Mouse (Mus musculus) forebrain, embryonic 10.5 days (tissue): ENCODE data around the gene Trio. TPM values are rescaled to one million over a fixed set of nuclear protein-coding genes. Genes with fewer than 3 reads are reported as not detected.

Experiments
- DNase-seq: peaks from one replicate; pipeline ENCODE4 v3.0.0-alpha.2; 2017; ENCODE audit warnings: low spot score; ENCODE audit errors: extremely low spot score
- H3K27ac ChIP-seq: fragments of 300-500 bp; sonication (generic); 2 replicates; pipeline ENCODE4 v1.5.1; 2016; ENCODE audit warnings: mild to moderate bottlenecking
- H3K27me3 ChIP-seq: fragments of 300-500 bp; sonication (generic); 2 replicates; pipeline ENCODE4 v1.6.1; 2016; ENCODE audit warnings: mild to moderate bottlenecking; ENCODE audit not compliant: poor library complexity, severe bottlenecking
- H3K36me3 ChIP-seq: fragments of 300-500 bp; sonication (generic); replicated peaks from 2 replicates; pipeline ENCODE4 v1.6.1; 2016; ENCODE audit warnings: mild to moderate bottlenecking, moderate library complexity
- H3K4me1 ChIP-seq: fragments of 300-500 bp; sonication (generic); 2 replicates; pipeline ENCODE4 v1.6.1; 2016
- H3K4me3 ChIP-seq: fragments of 300-500 bp; sonication (generic); 2 replicates; pipeline ENCODE4 v1.5.1; 2016; ENCODE audit warnings: mild to moderate bottlenecking, moderate library complexity
- H3K9me3 ChIP-seq: fragments of 300-500 bp; sonication (generic); 2 replicates; pipeline ENCODE4 v1.6.1; 2016; ENCODE audit warnings: mild to moderate bottlenecking, moderate library complexity
- WGBS: fragments of 180-500 bp; shearing (Covaris S2); methylation state at CpG from one replicate; pipeline ENCODE4 v1.1.7; 2016; 5-methylcytosine and 5-hydroxymethylcytosine counted together
- polyA plus RNA-seq: library from polyadenylated mRNA; unstranded; fragments of >200 nt; fragmentation: Nextera tagmentation; extraction: Ambion mirVana; gene quantifications from 2 replicates; pipeline ENCODE4 v1.2.1, GENCODE M21; 2016

Trio gene
- polyA plus RNA-seq, 1 experiment from 2014 or later, result 29.2 TPM

DNA sequence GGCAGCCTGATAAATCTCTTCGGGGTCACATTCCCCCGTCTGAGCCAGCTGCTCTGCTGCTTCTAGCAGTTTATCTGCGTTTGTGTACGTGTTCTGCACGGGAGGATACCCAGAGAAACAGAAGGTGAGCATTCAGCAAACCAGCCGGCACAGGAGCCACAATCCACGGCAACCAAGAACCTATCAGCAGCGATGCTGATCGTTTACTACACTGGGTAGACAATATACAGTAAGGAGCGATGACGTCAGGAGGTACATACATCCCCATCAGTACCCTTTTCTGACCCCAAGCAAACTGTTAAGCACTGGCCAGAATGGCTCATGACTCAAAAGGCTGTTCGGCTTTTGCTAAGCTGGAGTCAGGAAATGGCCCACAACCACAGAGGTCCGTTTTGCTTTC, 154.4 kb downstream of the Trio start:
- no peaks in the 10 kb centered on the region for H3K9me3 ChIP-seq
- peaks cover 73% of the 10 kb centered on the region for H3K36me3 ChIP-seq
- no peak overlapping the region for H3K27ac ChIP-seq
- 93% methylated on average over 13 of the region's 13 CpGs for WGBS
- no peaks in the 10 kb centered on the region for H3K27me3 ChIP-seq
- H3K4me3 ChIP-seq, result no peak overlapping the region
- H3K4me1 ChIP-seq, result no peaks in the 10 kb centered on the region
- no peak for DNase-seq

DNA sequence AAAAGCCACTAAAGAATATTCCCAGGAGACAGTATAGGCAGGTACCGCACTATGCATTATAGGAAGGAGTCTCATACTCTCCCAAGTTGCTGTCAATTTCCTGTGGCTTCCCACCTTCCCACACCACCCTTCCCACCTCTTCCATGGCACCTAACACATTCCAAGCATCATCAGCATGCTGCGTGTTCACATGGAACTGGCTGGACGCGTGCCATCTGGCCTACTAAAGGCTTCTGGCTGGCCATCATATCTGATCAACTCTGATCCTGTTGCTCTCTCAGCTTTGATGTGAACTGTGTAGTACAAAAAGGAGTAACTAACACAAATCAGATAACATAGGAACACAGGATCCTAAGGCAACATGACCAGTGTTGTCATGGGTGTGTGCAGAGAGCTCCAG, 156.6 kb downstream of the Trio start:
- H3K27me3 ChIP-seq, result no peaks in the 10 kb centered on the region
- no peaks in the 10 kb centered on the region for H3K9me3 ChIP-seq
- 97% methylated on average over 4 of the region's 4 CpGs for WGBS
- H3K4me3 ChIP-seq, result no peak overlapping the region
- DNase-seq, result no peak
- H3K27ac ChIP-seq, result no peak overlapping the region
- H3K4me1 ChIP-seq, result no peaks in the 10 kb centered on the region; the same call in 1 of the 2 replicates
- H3K36me3 ChIP-seq, result peaks cover 80% of the 10 kb centered on the region

DNA sequence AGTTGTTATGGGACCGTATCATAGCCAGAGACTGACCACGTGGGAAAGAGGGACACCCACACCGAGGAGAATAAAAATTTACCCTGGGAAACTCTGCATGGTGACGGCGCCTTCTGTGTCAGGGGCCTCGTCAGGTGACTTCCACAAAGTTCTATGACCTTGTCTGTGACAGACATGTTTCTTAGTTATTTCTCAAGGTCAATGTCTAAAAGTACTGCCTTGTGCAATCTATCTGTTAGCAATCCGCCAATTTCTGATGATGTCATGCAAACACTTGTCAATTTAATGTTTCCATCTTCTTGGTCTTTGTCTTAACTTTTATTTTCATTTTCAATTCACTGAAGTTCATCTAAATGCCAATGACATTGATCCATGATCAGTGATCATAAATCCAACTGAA, 157.8 kb downstream of the Trio start:
- Histone ChIP-seq H3K9me3 (no peaks in the 10 kb centered on the region), H3K27ac (no peak overlapping the region), H3K27me3 (no peaks in the 10 kb centered on the region), H3K4me1 (no peaks in the 10 kb centered on the region; the same call in 1 of the 2 replicates), H3K36me3 (peaks cover 76% of the 10 kb centered on the region), H3K4me3 (no peak overlapping the region)
- DNase-seq, result no peak
- WGBS, result 93% methylated on average over 7 of the region's 7 CpGs

DNA sequence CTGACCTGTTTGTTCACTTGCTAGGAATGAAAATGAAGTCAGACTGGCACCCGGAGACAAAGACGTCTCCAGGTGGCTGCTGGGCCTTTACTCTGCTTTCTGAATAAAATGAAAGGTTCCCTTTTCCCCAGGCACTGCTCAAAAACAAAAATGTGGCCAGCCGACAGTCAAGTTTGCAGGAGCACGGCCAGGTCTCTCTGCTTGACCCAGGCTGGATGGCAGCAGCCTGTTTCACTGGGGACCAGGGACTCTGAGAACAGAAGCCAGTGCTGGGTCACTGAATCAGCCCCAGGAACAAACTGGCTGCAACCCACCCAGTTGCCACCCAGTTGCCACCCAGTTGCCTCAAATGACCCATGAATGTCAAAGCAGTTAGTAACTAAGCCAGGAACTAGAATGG, 159.2 kb downstream of the Trio start:
- H3K9me3 ChIP-seq, result no peaks in the 10 kb centered on the region
- no peaks in the 10 kb centered on the region for H3K27me3 ChIP-seq
- WGBS, result 87% methylated on average over 4 of the region's 4 CpGs
- no peak for DNase-seq
- peak overlapping the region; percentile 21; the same call in 1 of the 2 replicates for H3K27ac ChIP-seq
- peaks cover 75% of the 10 kb centered on the region for H3K36me3 ChIP-seq
- H3K4me3 ChIP-seq, result no peak overlapping the region
- no peaks in the 10 kb centered on the region; the same call in 1 of the 2 replicates for H3K4me1 ChIP-seq

DNA sequence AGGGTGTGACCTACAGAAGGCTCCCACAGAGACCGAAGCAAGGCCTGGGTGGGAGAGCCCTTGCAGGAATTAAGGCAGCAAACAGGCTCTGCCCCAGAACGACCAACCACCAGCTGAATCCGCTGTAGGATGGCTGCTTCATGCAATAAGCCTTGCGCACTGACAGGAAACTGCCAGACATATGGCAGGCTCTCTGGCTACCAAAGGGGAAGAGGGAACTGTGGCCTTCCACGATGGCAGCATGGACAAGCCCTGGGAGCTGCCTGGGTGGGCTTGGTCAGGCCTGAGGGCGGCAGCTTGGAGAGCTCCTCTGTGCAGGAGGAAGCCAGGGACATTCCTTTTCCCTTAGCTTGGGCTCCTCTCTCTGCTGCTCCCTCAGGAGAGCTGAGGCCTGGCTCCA, 159.6 kb downstream of the Trio start:
- Histone ChIP-seq H3K36me3 (peaks cover 75% of the 10 kb centered on the region), H3K4me3 (no peak overlapping the region), H3K27ac (peak overlapping the region; percentile 21; the same call in 1 of the 2 replicates), H3K4me1 (no peaks in the 10 kb centered on the region; the same call in 1 of the 2 replicates), H3K9me3 (no peaks in the 10 kb centered on the region), H3K27me3 (no peaks in the 10 kb centered on the region)
- DNase-seq, result no peak
- WGBS, result 85% methylated on average over 6 of the region's 6 CpGs

DNA sequence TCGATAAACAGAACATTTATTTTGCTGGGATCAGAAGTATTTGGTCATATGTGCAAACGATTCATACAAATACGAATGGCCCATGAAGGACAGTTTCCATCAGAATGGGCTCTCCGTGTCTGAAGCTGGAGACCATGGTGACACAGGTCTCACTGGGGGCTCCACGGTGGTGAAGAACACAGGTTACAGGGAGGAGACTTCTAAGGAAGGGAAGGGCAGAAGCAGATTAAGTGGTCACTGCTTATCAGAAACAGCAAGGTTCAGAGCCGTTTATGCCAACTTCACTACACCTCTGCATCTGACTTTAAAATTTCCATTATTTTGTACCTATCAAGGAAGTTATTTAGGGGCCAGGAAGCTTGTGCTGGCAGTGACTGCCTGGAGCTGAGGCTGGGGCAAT, 161.3 kb downstream of the Trio start:
- peaks cover 76% of the 10 kb centered on the region for H3K36me3 ChIP-seq
- 97% methylated on average over 6 of the region's 6 CpGs for WGBS

DNA sequence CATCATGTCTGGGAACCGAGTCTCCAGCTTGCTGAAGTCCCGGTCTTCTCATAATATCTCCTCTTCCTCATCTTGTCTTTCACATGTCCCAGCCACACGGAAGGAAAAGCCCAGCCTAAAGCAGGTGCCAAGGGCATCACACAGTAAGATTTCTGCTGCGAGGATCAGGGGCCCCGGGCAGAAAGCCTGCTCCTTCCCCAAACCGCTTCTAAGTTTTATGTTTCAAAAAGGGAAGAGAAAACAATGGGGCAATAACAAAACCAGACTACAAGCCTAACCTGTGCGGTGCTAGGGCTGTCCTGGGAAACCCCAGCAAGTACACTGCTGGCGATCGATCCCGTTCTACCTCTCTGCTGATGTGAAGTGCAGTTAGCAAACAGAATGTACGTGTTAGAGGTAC, 162.7 kb downstream of the Trio start:
- WGBS, result 93% methylated on average over 11 of the region's 11 CpGs
- Histone ChIP-seq H3K4me3 (no peak overlapping the region), H3K36me3 (peaks cover 67% of the 10 kb centered on the region), H3K27me3 (no peaks in the 10 kb centered on the region), H3K27ac (no peak overlapping the region), H3K9me3 (no peaks in the 10 kb centered on the region), H3K4me1 (peaks cover 3% of the 10 kb centered on the region)
- no peak for DNase-seq

More for the DNA sequence above, 161.3 kb downstream of the Trio start:
- Histone ChIP-seq H3K9me3 (no peaks in the 10 kb centered on the region), H3K27me3 (no peaks in the 10 kb centered on the region), H3K27ac (no peak overlapping the region), H3K4me3 (no peak overlapping the region), H3K4me1 (no peaks in the 10 kb centered on the region; the same call in 1 of the 2 replicates)
- no peak for DNase-seq

DNA sequence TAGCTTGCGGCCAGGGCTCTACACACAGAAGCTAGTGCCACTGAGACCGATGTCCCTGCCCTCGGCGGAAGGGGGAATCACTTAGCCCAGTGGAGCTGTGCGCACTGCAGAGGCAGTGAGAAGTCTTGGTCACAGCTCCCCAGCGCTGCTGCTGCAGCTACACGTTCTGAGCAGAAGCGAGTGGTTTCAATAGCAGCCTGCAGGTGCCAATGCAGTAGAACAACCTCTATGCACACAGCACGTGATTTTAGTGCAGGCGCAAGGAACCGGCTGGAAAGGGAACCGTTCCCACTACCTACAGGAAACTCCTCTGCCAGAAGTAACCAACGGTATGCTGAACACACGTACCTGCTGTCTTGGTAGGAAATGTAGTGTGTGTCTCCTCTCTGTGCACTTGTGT, 165.2 kb downstream of the Trio start:
- Histone ChIP-seq H3K36me3 (peaks cover 65% of the 10 kb centered on the region), H3K27ac (no peak overlapping the region), H3K4me3 (no peak overlapping the region), H3K9me3 (no peaks in the 10 kb centered on the region), H3K27me3 (no peaks in the 10 kb centered on the region), H3K4me1 (peaks cover 11% of the 10 kb centered on the region)
- DNase-seq, result no peak
- WGBS, result 93% methylated on average over 14 of the region's 14 CpGs

DNA sequence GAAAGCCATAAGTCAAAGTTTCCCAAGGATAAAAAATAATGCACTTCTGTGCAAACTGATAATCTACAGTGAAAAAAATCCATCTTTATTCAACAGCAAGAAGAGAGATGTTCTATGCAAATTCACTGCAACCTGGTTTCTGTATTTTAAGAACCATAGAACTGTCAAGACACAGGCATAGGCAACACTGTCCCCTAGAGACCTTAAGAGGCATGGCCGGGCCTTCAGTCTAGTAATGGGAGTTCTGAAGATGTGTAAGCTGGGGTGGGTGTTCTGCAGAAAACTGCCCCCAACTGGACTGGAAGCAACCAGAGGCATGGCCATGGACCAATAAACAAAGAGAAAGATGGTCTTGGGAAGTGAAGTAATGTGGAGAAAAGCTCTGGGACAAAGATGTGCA, 166.1 kb downstream of the Trio start:
- Histone ChIP-seq H3K27me3 (no peaks in the 10 kb centered on the region), H3K9me3 (no peaks in the 10 kb centered on the region), H3K27ac (no peak overlapping the region), H3K4me1 (peaks cover 12% of the 10 kb centered on the region), H3K36me3 (peaks cover 65% of the 10 kb centered on the region), H3K4me3 (no peak overlapping the region)
- DNase-seq, result no peak
- WGBS, result 92% methylated on average over 1 of the region's 1 CpGs

DNA sequence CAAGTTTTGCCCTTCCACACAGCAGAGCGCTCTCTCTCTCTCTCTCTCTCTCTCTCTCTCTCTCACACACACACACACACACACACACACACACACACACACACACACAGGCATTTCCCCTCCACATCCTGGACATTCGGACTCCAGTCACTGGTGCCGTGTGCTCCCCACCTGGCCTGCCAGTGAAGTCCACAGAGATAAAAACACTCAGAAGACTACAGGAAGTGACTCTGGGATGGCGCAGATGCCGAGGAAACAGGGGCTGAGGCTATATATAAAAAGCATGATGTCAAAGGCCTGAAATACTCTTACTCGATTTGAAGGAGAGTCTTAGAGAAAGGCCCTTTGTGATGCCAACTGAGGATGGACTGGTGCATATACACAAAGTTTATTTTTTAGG, 166.5 kb downstream of the Trio start:
- 84% methylated on average over 6 of the region's 6 CpGs for WGBS
- Histone ChIP-seq H3K27me3 (no peaks in the 10 kb centered on the region), H3K27ac (no peak overlapping the region), H3K9me3 (no peaks in the 10 kb centered on the region), H3K4me3 (no peak overlapping the region), H3K4me1 (peaks cover 12% of the 10 kb centered on the region), H3K36me3 (peaks cover 65% of the 10 kb centered on the region)
- DNase-seq, result no peak

DNA sequence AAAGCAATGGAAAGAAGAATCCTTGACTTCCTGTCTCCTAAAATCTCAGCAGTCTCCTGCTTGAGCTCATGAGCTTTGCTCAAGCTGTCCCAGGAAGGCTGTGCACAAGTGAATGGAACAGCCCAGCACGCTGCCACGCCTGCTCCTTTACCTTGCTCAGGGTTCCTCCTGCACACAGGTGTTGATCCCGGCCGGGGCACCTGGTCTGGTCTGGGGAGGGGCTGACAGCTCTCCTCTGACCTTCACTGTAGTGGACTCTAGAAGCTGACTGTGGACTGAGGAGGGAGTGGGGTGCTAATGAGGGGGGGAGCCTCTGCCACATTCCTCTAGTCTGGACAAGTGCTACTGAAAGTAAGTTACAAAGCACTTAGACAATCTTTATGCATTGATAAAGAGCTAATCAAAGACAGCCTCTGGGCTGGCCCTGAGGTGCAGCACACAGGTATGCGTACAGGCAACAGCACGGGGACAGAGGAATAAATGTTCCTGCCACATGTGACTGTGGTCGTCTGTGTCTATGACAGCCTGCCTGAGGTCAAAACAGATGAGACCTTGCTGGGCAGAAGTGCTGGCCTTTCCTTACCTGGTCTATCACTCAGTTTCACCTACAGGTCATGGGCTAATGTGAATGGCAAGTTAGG, 167.3 kb downstream of the Trio start:
- H3K36me3 ChIP-seq, result peaks cover 71% of the 10 kb centered on the region
- no peak overlapping the region for H3K27ac ChIP-seq
- 89% methylated on average over 7 of the region's 7 CpGs for WGBS
- no peak overlapping the region for H3K4me3 ChIP-seq
- peaks cover 12% of the 10 kb centered on the region for H3K4me1 ChIP-seq
- no peak for DNase-seq
- no peaks in the 10 kb centered on the region for H3K9me3 ChIP-seq
- H3K27me3 ChIP-seq, result no peaks in the 10 kb centered on the region

DNA sequence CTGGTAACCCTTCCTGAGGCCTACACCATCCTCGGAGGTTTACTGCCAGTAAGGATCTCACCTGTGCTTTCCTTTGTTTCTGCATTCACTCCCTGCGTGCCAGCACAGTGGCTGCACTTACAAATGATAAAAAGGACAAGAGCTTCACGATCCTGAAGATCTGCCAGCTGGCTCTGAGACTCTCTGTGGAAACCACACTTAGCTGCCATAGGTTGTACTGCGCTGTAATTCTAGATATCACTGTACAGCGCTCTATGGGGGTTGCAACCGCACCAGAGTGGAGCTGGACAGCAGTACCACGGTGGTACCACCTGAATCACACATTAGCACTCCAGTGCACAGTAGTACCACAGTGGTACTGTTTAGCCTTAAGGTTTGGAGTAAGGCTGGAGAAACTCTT, 168.4 kb downstream of the Trio start:
- no peak for DNase-seq
- Histone ChIP-seq H3K27ac (no peak overlapping the region), H3K9me3 (no peaks in the 10 kb centered on the region), H3K4me3 (no peak overlapping the region), H3K27me3 (no peaks in the 10 kb centered on the region), H3K36me3 (peaks cover 76% of the 10 kb centered on the region), H3K4me1 (peaks cover 12% of the 10 kb centered on the region)
- WGBS, result 92% methylated on average over 7 of the region's 7 CpGs

DNA sequence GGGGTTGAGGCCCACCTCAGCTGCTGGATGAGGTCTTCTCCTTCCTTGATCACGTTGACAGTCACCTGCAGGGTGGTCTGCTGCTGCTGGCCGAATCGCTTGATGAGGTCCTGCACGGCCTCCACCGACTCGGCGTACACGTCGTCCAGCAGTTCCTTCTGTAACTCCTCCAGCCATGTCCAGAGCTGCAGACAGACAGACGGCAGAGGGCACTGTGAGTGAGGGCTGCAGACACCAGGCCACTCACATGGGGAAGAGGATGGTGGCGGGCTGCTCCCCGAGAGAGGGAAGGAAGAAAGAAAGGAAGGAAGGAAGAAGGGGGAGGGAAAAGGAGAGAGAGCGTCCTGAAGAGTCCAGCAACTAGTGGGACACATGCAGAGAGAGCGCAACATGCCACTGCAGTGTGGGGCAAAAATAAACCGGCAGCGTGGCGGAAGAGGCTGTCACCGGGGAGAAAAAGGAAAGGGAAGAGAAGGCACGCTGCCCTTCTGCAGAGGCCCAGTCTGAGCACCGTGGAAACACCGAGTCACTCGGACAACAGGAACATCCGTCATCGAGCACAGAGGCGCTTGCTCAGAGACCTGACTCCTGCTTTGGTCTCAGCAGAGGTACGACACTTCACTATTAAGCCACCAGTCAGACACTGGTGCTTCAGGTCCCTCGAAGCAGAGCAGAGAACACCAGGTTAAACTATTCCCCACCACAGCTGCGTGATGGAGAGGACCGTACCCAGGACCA, 169.4 kb downstream of the Trio start:
- Histone ChIP-seq H3K4me3 (no peak overlapping the region), H3K27ac (peak overlapping the region; percentile 20; the same call in 1 of the 2 replicates), H3K27me3 (no peaks in the 10 kb centered on the region), H3K4me1 (peaks cover 12% of the 10 kb centered on the region), H3K9me3 (no peaks in the 10 kb centered on the region), H3K36me3 (peaks cover 77% of the 10 kb centered on the region)
- DNase-seq, result no peak
- 75% methylated on average over 29 of the region's 29 CpGs for WGBS
